Mouse (Mus musculus): ENCODE data around the gene Vmn2r40. TPM values are rescaled to one million over a fixed set of nuclear protein-coding genes. Genes with fewer than 3 reads are reported as not detected.
"Not testable (repeated sequence)": the region's sequence is repeated elsewhere in the genome, so short reads cannot be mapped to it uniquely, and the experiment has no call there.

Gene Vmn2r40
- polyA plus RNA-seq (2016; fragmentation: Nextera tagmentation; extraction: Ambion mirVana): not detected in 2 replicates

DNA sequence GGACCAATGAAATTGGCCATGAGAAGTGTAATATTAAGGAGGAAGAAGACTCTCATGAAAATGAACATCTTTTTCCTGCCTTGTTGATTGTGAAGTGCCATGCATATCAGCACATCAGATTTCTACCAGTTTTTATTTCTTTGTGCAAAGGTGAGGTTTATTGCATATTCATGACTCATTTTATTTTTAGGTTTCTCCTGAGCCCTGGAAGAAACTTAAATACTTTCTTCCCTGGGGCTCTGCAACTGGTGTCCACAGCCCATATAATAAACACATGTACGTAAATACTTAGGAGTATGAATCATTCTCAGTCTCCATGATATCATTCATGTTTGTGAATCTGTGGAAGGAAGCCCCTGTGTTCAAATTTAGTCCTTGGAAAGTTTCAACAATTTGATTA is at the start of gene Vmn2r40:
Gene Vmn2r40 (minus strand): TSS at position 101 of the 400 bp plus-strand sequence.
- WGBS: no CpG with 5 or more reads among the region's 1 CpGs
- H3K4me1 ChIP-seq; H3K4me3 ChIP-seq; DNase-seq (ENCODE audit: low spot score); H3K36me3 ChIP-seq; H3K27me3 ChIP-seq (ENCODE audit: low read depth, poor library complexity, severe bottlenecking); H3K9me3 ChIP-seq (replicated peaks); H3K27ac ChIP-seq (replicated peaks): not testable (repeated sequence)

Other genes starting within 250 kb of the Vmn2r40 start
- gene Vmn2r39, start 99.4 kb upstream of the Vmn2r40 start, polyA plus RNA-seq (2016; fragmentation: Nextera tagmentation; extraction: Ambion mirVana): not detected in 2 replicates
- gene Vmn2r38, start 166.4 kb upstream of the Vmn2r40 start, polyA plus RNA-seq (2016; fragmentation: Nextera tagmentation; extraction: Ambion mirVana): not detected in 2 replicates

Data from midbrain, embryonic 10.5 days (tissue).